Mouse (Mus musculus) hindlimb bud, embryonic 11.5 days (tissue): ENCODE data around the gene Camk1g.

ENCODE experiments used
- DNase-seq: peaks from one replicate; pipeline ENCODE4 v3.0.0-alpha.2; 2012; ENCODE audit warnings: low read depth, low spot score; ENCODE audit errors: extremely low spot score

Gene Camk1g

DNA sequence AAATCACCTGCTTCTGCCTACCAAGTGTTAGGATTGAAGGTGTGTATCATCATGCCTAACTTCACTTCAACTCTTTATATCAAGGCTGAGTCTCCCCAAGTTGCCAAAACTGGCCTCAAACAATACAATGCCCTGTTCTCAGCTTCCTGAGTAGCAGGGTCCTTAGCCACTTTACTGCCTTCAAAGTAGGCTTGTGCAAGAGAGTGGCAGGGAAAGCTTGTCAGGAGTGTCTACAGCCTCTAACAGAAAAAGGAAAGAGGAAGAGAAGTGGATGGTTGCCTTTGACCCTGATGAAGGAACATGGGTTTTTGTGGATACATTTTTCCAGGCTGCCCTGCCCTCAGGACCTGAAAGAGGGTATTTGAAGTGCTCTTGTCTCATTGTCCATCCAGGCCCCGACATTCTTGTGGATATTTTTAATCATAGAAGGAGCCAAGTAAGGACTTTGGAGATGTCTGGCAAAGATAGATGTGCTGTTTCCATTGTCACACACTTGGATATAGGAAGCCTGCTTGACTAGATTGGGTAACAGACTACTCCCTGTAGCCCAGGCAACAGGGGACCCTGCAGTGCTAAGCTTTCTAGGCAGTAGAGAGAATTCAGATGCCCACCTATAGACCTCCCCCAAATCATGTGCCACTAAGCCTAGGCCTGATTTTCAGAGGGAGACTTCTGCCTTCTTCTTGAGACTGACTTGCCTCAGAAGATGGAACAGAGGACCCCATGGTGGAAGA, 60.1 kb downstream of the Camk1g start:
- no peak for DNase-seq

DNA sequence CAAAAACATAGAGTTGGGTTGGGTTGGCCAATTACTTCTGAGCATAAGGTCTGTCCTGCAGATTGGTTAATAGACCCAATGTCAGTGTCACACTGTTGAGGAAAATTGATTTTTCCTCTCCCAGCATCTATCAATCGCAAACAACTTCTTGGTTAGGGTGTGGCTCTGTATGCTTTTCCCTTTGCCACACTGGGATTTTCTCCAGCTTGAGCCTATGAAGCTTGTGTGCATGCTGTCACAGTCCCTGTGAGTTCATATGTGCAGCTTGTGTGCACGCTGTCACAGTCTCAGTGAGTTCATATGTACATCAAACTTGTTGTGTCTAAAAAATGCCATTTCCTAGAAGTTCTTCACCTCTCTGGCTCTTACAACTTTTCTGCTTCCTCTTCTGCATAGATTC, 63.3 kb downstream of the Camk1g start:
- no peak for DNase-seq

DNA sequence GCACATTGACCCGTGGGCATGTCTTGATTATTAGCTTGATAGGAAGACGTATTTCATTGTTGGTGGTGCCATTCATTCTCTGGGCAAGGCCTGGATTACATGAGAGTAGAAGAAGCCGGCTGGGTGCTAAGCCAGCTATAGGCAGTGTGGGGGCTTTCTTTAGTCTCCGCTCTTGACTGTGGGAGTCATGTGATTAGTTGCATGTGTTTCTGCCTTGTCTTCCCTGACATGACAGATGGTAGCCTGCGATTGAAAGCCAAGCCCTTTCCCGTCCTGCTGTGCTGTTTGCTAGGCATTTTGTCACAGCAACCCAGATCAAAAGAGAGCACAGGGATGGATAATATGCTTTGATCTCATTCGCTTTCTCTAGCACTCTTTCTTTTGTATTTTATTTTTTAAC, 64.7 kb downstream of the Camk1g start:
- DNase-seq = no peak

- DNase-seq = no peak
Measured at GRCm38 (mm10) chr1:193303096-193303495, 67.0 kb downstream of the Camk1g start.

GRCm38 (mm10) chr1:193302093-193302405, 68.0 kb downstream of the Camk1g start:
- no peak for DNase-seq

DNA sequence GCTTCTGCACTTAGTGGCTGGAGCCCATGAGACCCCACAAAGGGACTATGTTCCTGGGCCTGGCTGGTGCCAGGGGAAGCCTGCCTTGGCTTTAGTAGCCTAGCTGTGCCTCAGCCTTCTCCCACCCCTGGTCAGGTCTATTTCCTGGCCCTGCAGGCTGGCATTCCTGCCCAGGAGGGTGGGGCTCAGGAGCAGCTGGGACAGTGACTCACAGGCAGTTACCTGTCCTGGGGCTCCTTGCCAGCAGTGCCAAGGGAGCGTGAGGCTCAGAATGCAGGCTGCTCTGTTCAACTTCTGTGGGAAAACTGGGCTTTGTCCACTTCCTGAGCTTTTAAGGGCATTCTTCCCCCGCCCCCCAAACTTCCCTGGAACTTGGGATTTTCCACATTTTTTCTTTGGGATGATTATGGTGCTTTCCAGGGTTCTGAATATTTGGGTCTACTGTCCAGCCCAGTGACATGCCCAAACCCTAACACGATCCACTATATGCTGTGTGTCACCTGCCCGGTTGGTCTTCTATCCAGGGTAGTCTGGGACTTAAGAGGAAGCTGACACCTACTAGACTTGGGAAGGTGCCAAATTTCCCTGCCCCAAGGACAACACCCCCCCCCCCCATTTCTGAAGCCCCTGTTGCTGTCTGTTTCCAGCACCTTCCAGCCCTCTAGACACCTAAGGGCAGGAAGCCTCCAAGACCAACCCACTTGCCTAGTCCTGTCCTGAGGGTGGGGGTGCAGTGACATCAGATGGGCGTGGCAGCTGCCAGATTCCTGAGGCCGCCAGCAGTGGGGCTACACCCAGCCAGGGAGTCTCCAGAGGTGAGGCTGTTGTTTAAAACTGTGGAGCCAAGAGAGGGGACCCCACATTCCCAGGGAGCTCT, 68.6 kb downstream of the Camk1g start:
- DNase-seq = no peak

DNA sequence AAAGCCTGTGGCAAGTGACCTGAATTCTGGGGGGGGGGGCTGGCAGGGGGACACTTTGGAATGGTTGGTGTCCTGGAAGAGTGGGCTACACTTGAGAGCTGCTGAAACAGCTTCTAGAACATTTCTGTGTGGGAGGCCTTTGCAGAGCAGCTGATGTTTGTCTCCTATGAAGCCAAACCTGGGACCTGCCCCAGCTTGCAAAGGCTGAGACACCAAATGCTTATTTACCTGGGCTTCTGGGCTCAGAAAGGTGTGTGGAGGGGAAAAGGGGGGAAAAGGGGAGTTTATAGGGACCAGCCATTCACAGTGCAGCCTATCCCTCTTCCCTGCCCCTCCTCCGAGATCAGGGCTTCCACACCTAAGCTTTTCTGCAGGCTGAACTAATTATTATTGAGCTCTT, 70.1 kb downstream of the Camk1g start:
- DNase-seq = no peak

DNA sequence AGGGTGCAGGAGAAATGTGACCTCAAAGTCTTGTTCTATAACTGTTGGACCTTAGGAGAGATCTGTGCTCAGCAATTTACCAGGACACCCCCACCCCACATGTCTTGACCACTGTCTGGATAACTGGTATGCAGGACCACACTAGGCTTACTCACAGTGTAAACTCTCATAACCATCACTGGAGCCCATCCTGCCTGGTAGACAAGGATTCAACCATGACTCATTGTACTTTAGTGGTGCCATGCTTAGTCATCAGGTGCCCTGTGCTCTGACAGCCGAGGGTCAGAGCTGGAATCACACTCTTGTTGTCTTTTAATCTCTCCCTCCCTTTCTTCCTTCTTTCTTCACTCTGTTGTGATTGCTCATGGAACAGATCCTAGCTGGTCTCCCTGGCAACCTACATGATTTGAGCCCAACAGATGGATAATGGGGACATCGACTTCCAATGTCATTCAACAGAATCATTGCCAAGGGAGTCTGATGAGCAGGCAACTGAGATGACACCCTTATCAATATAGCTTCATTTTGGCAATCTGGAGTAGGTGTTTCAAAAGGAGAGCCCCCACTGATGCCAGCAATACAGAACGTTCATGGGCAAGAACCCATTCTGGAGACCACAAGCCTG, 71.8 kb downstream of the Camk1g start:
- no peak for DNase-seq
